Mouse (Mus musculus) heart, embryonic 11.5 days (tissue): Measurements from ENCODE around the gene Phldb1. TPM values are rescaled to one million over a fixed set of nuclear protein-coding genes. Genes with fewer than 3 reads are reported as not detected.

Experiments
- ATAC-seq: fragments of 200-750 bp; cut with Nextera tagmentation; replicated peaks from 2 replicates; pipeline ENCODE4 v1.8.0; 2017; ENCODE audit warnings: moderate library complexity; ENCODE audit not compliant: insufficient number of reproducible peaks, low FRiP score, low TSS enrichment
- H3K27ac ChIP-seq: fragments of 300-500 bp; sonication (generic); 2 replicates; pipeline ENCODE4 v1.5.1; 2014; ENCODE audit warnings: mild to moderate bottlenecking, low read depth, low read length
- H3K27me3 ChIP-seq: fragments of 300-500 bp; sonication (generic); 2 replicates; pipeline ENCODE4 v1.6.1; 2014; ENCODE audit warnings: mild to moderate bottlenecking, low read length, mixed read lengths; ENCODE audit not compliant: control insufficient read depth, insufficient read depth
- H3K36me3 ChIP-seq: fragments of 300-500 bp; sonication (generic); 2 replicates; pipeline ENCODE4 v1.6.1; 2014; ENCODE audit warnings: mild to moderate bottlenecking, low read length, moderate library complexity, mixed read lengths; ENCODE audit not compliant: control insufficient read depth, insufficient read depth
- H3K4me1 ChIP-seq: fragments of 300-500 bp; sonication (generic); 2 replicates; pipeline ENCODE4 v1.6.1; 2014; ENCODE audit warnings: low read length; ENCODE audit not compliant: control insufficient read depth, insufficient read depth
- H3K4me2 ChIP-seq: fragments of 300-500 bp; sonication (generic); 2 replicates; pipeline ENCODE4 v1.6.1; 2014; ENCODE audit warnings: mild to moderate bottlenecking, moderate library complexity
- H3K4me3 ChIP-seq: fragments of 300-500 bp; sonication (generic); 2 replicates; pipeline ENCODE4 v1.5.1; 2014; ENCODE audit warnings: low read depth, low read length
- H3K9ac ChIP-seq: fragments of 300-500 bp; sonication (generic); 2 replicates; pipeline ENCODE4 v1.6.1; 2014; ENCODE audit warnings: mild to moderate bottlenecking, low read depth, low read length, moderate library complexity
- H3K9me3 ChIP-seq: fragments of 300-500 bp; sonication (generic); replicated peaks from 2 replicates; pipeline ENCODE4 v1.6.1; 2016; ENCODE audit warnings: low read length; ENCODE audit not compliant: control insufficient read depth
- WGBS: fragments of 180-500 bp; shearing (Covaris S2); extraction: QIAGEN DNeasy Blood & Tissue Kit; methylation state at CpG from one replicate; pipeline ENCODE4 v1.1.7; 2014; ENCODE audit not compliant: insufficient replicate concordance; 5-methylcytosine and 5-hydroxymethylcytosine counted together
- polyA plus RNA-seq: library from polyadenylated mRNA; unstranded; fragments of >200 nt; fragmentation: Nextera tagmentation; extraction: Ambion mirVana; gene quantifications from 2 replicates; pipeline ENCODE4 v1.2.1, GENCODE M21; 2014

The Phldb1 gene
- polyA plus RNA-seq, 1 experiment from 2014 or later = 23.6 TPM

GRCm38 (mm10) chr9:44716997-44717821, 17.8 kb downstream of the Phldb1 start:
- Histone ChIP-seq H3K4me2 (no peak overlapping the region), H3K4me1 (peaks cover 24% of the 10 kb centered on the region), H3K9me3 (no peaks in the 10 kb centered on the region), H3K36me3 (peaks cover 20% of the 10 kb centered on the region), H3K27ac (no peak overlapping the region), H3K9ac (no peak overlapping the region), H3K4me3 (no peak overlapping the region), H3K27me3 (no peaks in the 10 kb centered on the region)
- no peak for ATAC-seq
- WGBS = 67% methylated on average over 6 of the region's 6 CpGs

- no peak overlapping the region for H3K4me2 ChIP-seq
- peaks cover 20% of the 10 kb centered on the region for H3K36me3 ChIP-seq
- no peak for ATAC-seq
- peaks cover 17% of the 10 kb centered on the region for H3K4me1 ChIP-seq
- no peak overlapping the region for H3K9ac ChIP-seq
- H3K9me3 ChIP-seq = no peaks in the 10 kb centered on the region
- H3K27ac ChIP-seq = no peak overlapping the region
- H3K27me3 ChIP-seq = no peaks in the 10 kb centered on the region
- H3K4me3 ChIP-seq = no peak overlapping the region
- 89% methylated on average over 29 of the region's 29 CpGs for WGBS
These were observed 19.2 kb downstream of the Phldb1 start for GRCm38 (mm10) chr9:44715705-44716362.

GRCm38 (mm10) chr9:44715109-44715508, 19.9 kb downstream of the Phldb1 start:
- WGBS = 86% methylated on average over 17 of the region's 17 CpGs
- H3K4me2 ChIP-seq = no peak overlapping the region
- H3K27me3 ChIP-seq = no peaks in the 10 kb centered on the region
- peaks cover 10% of the 10 kb centered on the region for H3K4me1 ChIP-seq
- no peaks in the 10 kb centered on the region for H3K9me3 ChIP-seq
- H3K9ac ChIP-seq = no peak overlapping the region
- no peak overlapping the region for H3K27ac ChIP-seq
- H3K36me3 ChIP-seq = peaks cover 23% of the 10 kb centered on the region
- H3K4me3 ChIP-seq = no peak overlapping the region
- ATAC-seq = no peak

GRCm38 (mm10) chr9:44713574-44713973, 21.4 kb downstream of the Phldb1 start:
- no peak overlapping the region for H3K4me3 ChIP-seq
- H3K4me1 ChIP-seq = peaks cover 8% of the 10 kb centered on the region
- no peaks in the 10 kb centered on the region for H3K27me3 ChIP-seq
- H3K27ac ChIP-seq = no peak overlapping the region
- no peak overlapping the region for H3K9ac ChIP-seq
- H3K4me2 ChIP-seq = no peak overlapping the region
- ATAC-seq = no peak
- H3K9me3 ChIP-seq = no peaks in the 10 kb centered on the region
- 54% methylated on average over 2 of the region's 2 CpGs for WGBS
- H3K36me3 ChIP-seq = peaks cover 23% of the 10 kb centered on the region

- Histone ChIP-seq H3K9me3 (no peaks in the 10 kb centered on the region), H3K4me3 (no peak overlapping the region), H3K27me3 (no peaks in the 10 kb centered on the region), H3K27ac (no peak overlapping the region), H3K4me2 (no peak overlapping the region), H3K36me3 (peaks cover 23% of the 10 kb centered on the region), H3K4me1 (peaks cover 11% of the 10 kb centered on the region), H3K9ac (no peak overlapping the region)
- ATAC-seq = no peak
- 75% methylated on average over 6 of the region's 6 CpGs for WGBS
These were observed 21.9 kb downstream of the Phldb1 start for GRCm38 (mm10) chr9:44713080-44713479.

- Histone ChIP-seq H3K9ac (no peak overlapping the region), H3K9me3 (no peaks in the 10 kb centered on the region), H3K27me3 (no peaks in the 10 kb centered on the region; the same call in 1 of the 2 replicates), H3K27ac (no peak overlapping the region), H3K36me3 (peaks cover 22% of the 10 kb centered on the region), H3K4me1 (peaks cover 16% of the 10 kb centered on the region), H3K4me3 (no peak overlapping the region), H3K4me2 (no peak overlapping the region)
- ATAC-seq = no peak
- 55% methylated on average over 17 of the region's 17 CpGs for WGBS
These were observed 23.4 kb downstream of the Phldb1 start for GRCm38 (mm10) chr9:44711602-44712001.

GRCm38 (mm10) chr9:44710213-44710612, 24.8 kb downstream of the Phldb1 start:
- ATAC-seq = no peak
- no peaks in the 10 kb centered on the region; the same call in 1 of the 2 replicates for H3K27me3 ChIP-seq
- no peaks in the 10 kb centered on the region for H3K9me3 ChIP-seq
- H3K4me1 ChIP-seq = peaks cover 16% of the 10 kb centered on the region
- H3K9ac ChIP-seq = no peak overlapping the region
- 81% methylated on average over 5 of the region's 5 CpGs for WGBS
- H3K27ac ChIP-seq = no peak overlapping the region
- no peak overlapping the region for H3K4me2 ChIP-seq
- H3K36me3 ChIP-seq = peaks cover 10% of the 10 kb centered on the region
- no peak overlapping the region for H3K4me3 ChIP-seq

- Histone ChIP-seq H3K4me2 (no peak overlapping the region), H3K4me3 (no peak overlapping the region), H3K27me3 (no peaks in the 10 kb centered on the region; the same call in 1 of the 2 replicates), H3K36me3 (peaks cover 8% of the 10 kb centered on the region), H3K9me3 (no peaks in the 10 kb centered on the region), H3K27ac (no peak overlapping the region), H3K4me1 (peaks cover 16% of the 10 kb centered on the region), H3K9ac (no peak overlapping the region)
- ATAC-seq = no peak
- 34% methylated on average over 2 of the region's 2 CpGs for WGBS
These were observed 25.4 kb downstream of the Phldb1 start for GRCm38 (mm10) chr9:44709600-44709999.
